Mouse (Mus musculus) liver, adult 2 months (tissue): ENCODE results near the gene Grn.

Experiments
- CTCF ChIP-seq: fragments of 200-500 bp; IDR thresholded peaks from 2 replicates; pipeline ENCODE4 v1.5.1; 2011; ENCODE audit warnings: low read depth, low read length, control low read depth
- POLR2A ChIP-seq: fragments of 200-500 bp; IDR thresholded peaks from 2 replicates; pipeline ENCODE4 v1.6.1; 2011; ENCODE audit warnings: low read length, control low read depth; ENCODE audit not compliant: insufficient read depth; ENCODE audit errors: extremely low read depth

- TF ChIP-seq POLR2A (no peak), CTCF (no peak)
Measured at GRCm38 (mm10) chr11:102381341-102382100, 48.6 kb upstream of the Grn start.
